Mouse (Mus musculus): Measurements from ENCODE around the gene Olfr1427.

DNA sequence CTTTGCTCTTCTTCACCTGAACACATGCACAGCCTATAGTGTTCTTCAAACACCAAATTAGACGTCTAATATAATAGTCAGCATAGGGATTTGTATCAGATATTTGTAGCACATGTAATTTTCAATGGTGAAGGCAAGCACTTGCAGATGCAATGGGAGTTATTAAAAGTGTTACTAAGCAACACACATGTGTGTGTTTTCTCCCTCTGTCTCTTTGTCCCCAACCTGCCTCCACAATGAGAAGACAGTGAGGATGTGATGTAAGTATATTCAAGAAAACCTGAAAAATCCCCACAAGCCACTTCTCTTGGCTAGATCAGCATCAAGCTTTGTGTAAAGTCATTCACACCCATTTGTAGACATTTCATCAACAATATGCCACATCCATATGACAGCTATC lies 12.7 kb upstream of the Olfr1427 start, which contains the start of gene Olfr1428:
- TF ChIP-seq TAL1 (IDR thresholded peaks at IDR 0.05; ENCODE audit: low read length) (no peak), GATA1 (IDR thresholded peaks at IDR 0.05; ENCODE audit: low read length) (no peak)
